Mouse (Mus musculus) testis, adult 2 months (tissue): Measurements from ENCODE around the gene Gm379. TPM values are rescaled to one million over a fixed set of nuclear protein-coding genes. Genes with fewer than 3 reads are reported as not detected.

Experiments used
- H3K27ac ChIP-seq: fragments of 200-500 bp; 2 replicates; pipeline ENCODE4 v1.5.1; 2012; ENCODE audit warnings: low read depth, low read length; ENCODE audit not compliant: control insufficient read depth, insufficient read depth
- H3K27me3 ChIP-seq: fragments of 200-500 bp; 2 replicates; pipeline ENCODE4 v1.6.1; 2012; ENCODE audit warnings: mild to moderate bottlenecking, low read length, moderate library complexity; ENCODE audit not compliant: control insufficient read depth, insufficient read depth
- H3K36me3 ChIP-seq: fragments of 200-500 bp; 2 replicates; pipeline ENCODE4 v1.6.1; 2012; ENCODE audit warnings: mild to moderate bottlenecking, low read length; ENCODE audit not compliant: control insufficient read depth, insufficient read depth
- H3K4me1 ChIP-seq: fragments of 200-500 bp; 2 replicates; pipeline ENCODE4 v1.6.1; 2012; ENCODE audit warnings: low read length; ENCODE audit not compliant: control insufficient read depth, insufficient read depth
- H3K4me3 ChIP-seq: fragments of 200-500 bp; 2 replicates; pipeline ENCODE4 v1.5.1; 2012; ENCODE audit warnings: low read depth, mild to moderate bottlenecking, low read length, moderate library complexity, mixed read lengths; ENCODE audit not compliant: control insufficient read depth
- CTCF ChIP-seq: fragments of 200-500 bp; IDR thresholded peaks from 2 replicates; pipeline ENCODE4 v1.5.1; 2012; ENCODE audit warnings: low read depth, mild to moderate bottlenecking, inconsistent platforms, low read length, moderate library complexity; ENCODE audit not compliant: control insufficient read depth, insufficient read depth, insufficient replicate concordance
- POLR2A ChIP-seq: fragments of 200-500 bp; IDR thresholded peaks from 2 replicates; pipeline ENCODE4 v1.6.1; 2012; ENCODE audit warnings: low read depth, mild to moderate bottlenecking, inconsistent platforms, low read length, moderate library complexity; ENCODE audit not compliant: control insufficient read depth
- polyA plus RNA-seq: library from polyadenylated mRNA; depleted of rRNA; stranded (reverse); fragments of >200 nt; gene quantifications from 2 replicates; pipeline ENCODE4 v1.2.3, GENCODE M21; 2012; rRNA removed

Gene Gm379
- polyA plus RNA-seq = 0.17 TPM in 1 of 2 replicates, not detected in the other

DNA sequence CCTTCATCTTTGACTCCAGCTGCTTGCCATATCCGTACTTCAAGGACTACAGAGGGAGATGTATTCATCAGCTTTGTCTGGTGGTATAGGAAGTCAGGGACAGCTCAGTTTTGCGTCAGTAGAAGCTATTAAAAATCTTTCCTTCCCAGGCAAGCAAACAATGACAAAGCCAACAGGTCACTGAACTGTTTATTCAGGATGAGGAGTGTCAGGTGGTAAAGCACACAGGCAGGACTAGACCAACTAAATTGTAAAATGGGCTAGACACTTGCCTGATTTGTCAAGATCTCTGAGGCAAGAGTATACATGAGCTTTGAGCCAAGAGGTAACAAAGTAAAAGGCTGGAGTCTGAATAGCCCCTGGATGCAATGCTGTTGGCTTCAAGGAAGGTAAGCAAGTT lies at the start of gene Gm379:
Gm379 (minus strand) TSS at position 7 of the 400 bp plus-strand sequence.
- TF ChIP-seq POLR2A (no peak), CTCF (no peak)
- Histone ChIP-seq H3K27me3 (no peaks in the 10 kb centered on the region), H3K27ac (no peak within 1 kb of the TSS), H3K4me1 (no peaks in the 10 kb centered on the region), H3K4me3 (no peak within 1 kb of the TSS), H3K36me3 (no peaks in the 10 kb centered on the region)

DNA sequence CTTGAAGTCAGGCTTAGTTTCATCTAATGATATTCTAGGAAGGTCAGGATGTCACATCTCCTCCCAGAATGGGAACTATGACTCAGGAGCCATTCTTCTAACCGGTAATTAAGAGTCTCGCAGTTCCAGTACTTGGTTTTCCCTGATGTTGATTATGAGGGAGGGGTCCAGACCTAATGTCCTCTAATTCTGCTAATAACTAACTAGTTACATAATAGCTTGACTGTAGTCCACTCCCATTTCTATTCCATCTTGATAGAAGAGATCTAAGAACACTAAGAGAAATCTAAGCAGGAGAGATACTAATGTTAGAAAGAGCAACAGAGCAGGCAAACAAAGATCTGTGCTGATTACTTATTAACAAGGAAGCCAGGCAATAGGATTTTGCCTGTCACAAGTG lies 39.6 kb upstream of the Gm379 start:
- no peak for TF ChIP-seq POLR2A
- no peak for TF ChIP-seq CTCF
- Histone ChIP-seq H3K36me3 (no peaks in the 10 kb centered on the region), H3K4me3 (no peak overlapping the region), H3K27me3 (no peaks in the 10 kb centered on the region), H3K27ac (no peak overlapping the region), H3K4me1 (no peaks in the 10 kb centered on the region)

DNA sequence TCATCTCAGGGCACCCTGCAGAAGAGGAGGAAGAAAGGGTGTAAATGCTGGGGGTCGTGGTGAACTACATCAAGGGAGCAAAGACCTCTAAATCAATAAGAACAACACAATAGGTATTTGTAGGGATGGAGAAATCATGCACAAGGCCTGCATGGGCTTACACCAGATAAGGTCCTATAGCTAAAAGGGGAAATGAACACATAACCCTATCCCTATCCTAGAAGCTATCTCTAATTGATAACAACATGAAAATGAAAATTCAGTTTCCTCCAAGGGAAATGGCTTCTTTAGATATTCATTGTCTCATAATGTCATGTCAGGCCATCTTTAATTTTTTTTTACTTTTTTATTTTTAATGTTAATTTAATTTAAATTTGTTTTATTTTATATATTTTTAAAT lies 4.2 kb upstream of the Gm379 start:
- Histone ChIP-seq H3K27ac (no peak overlapping the region), H3K27me3 (no peaks in the 10 kb centered on the region), H3K4me1 (no peaks in the 10 kb centered on the region), H3K36me3 (no peaks in the 10 kb centered on the region), H3K4me3 (no peak overlapping the region)
- TF ChIP-seq POLR2A (no peak), CTCF (no peak)

DNA sequence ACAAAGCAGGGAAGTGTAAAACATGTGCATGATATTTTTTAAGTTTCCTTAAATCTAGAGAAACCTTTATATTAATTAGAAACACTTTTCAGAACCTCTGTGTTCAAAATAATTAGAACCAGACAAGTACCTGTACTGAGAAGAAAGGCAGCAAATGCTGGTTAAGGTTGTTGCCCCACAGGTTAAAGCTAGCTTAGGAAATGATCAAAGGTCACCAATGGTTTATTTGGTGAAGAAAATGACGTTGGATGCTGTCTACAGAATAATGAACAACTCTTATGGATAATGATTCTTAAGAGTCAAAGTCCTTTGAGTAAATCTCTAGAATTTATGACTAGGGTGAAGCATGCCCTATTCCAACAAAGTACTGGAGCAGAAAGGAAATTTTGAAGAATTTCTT lies 42.7 kb downstream of the Gm379 start:
- Histone ChIP-seq H3K36me3 (no peaks in the 10 kb centered on the region), H3K4me1 (no peaks in the 10 kb centered on the region), H3K27ac (no peak overlapping the region), H3K27me3 (no peaks in the 10 kb centered on the region), H3K4me3 (no peak overlapping the region)
- TF ChIP-seq CTCF (no peak), POLR2A (no peak)

DNA sequence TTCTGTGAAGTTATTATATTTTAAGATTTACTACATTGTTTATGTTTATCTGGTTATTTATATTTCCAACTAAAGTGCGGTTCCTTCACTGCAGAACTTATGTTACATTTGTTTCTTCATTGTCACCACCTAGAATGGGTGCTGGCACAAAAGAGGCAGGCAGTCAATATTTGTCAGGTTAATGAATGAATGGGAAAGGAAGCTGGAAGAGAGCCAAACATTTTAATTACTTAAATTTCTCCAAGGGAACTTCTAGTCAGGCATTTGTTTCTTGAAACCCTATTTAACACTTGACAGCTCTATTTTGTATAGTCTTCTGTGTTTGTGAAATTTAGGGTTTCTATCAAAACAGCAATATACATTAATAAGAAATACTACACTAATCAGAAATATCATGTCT lies 43.8 kb downstream of the Gm379 start:
- no peak overlapping the region for H3K4me3 ChIP-seq
- no peak for TF ChIP-seq CTCF
- TF ChIP-seq POLR2A = no peak
- H3K36me3 ChIP-seq = no peaks in the 10 kb centered on the region
- no peak overlapping the region for H3K27ac ChIP-seq
- no peaks in the 10 kb centered on the region for H3K4me1 ChIP-seq
- no peaks in the 10 kb centered on the region for H3K27me3 ChIP-seq

Other genes with a start within 250 kb of the Gm379 start
- gene Brwd3, start 169.5 kb upstream of the Gm379 start, polyA plus RNA-seq = 1.1 and 1.4 TPM in 2 replicates